Mouse (Mus musculus) limb, embryonic 11.5 days (tissue): ENCODE results near the gene Tns1. TPM values are rescaled to one million over a fixed set of nuclear protein-coding genes. Genes with fewer than 3 reads are reported as not detected.

Experiments
- ATAC-seq: fragments of 200-750 bp; cut with Nextera tagmentation; 2 replicates; pipeline ENCODE4 v1.8.0; 2017; ENCODE audit warnings: low read depth; ENCODE audit not compliant: insufficient number of reproducible peaks, low FRiP score, low TSS enrichment
- DNase-seq: peaks from one replicate; pipeline ENCODE4 v3.0.0-alpha.2; 2015; ENCODE audit warnings: low spot score
- H3K27ac ChIP-seq: fragments of 300-500 bp; sonication (generic); replicated peaks from 2 replicates; pipeline ENCODE4 v1.5.1; 2014; ENCODE audit warnings: low read depth, mild to moderate bottlenecking, low read length
- H3K27me3 ChIP-seq: fragments of 300-500 bp; sonication (generic); 2 replicates; pipeline ENCODE4 v1.6.1; 2014; ENCODE audit warnings: mild to moderate bottlenecking, low read length, mixed read lengths; ENCODE audit not compliant: control insufficient read depth, insufficient read depth
- H3K36me3 ChIP-seq: fragments of 300-500 bp; sonication (generic); 2 replicates; pipeline ENCODE4 v1.6.1; 2014; ENCODE audit warnings: mild to moderate bottlenecking, low read length, moderate library complexity, mixed read lengths; ENCODE audit not compliant: control insufficient read depth, insufficient read depth
- H3K4me1 ChIP-seq: fragments of 300-500 bp; sonication (generic); 2 replicates; pipeline ENCODE4 v1.6.1; 2014; ENCODE audit warnings: low read length, mixed read lengths; ENCODE audit not compliant: control insufficient read depth, insufficient read depth
- H3K4me2 ChIP-seq: fragments of 300-500 bp; sonication (generic); 2 replicates; pipeline ENCODE4 v1.6.1; 2014; ENCODE audit warnings: low read depth, mild to moderate bottlenecking, moderate library complexity; ENCODE audit not compliant: severe bottlenecking
- H3K4me3 ChIP-seq: fragments of 300-500 bp; sonication (generic); 2 replicates; pipeline ENCODE4 v1.5.1; 2014; ENCODE audit warnings: low read depth, low read length
- H3K9ac ChIP-seq: fragments of 300-500 bp; sonication (generic); 2 replicates; pipeline ENCODE4 v1.6.1; 2014; ENCODE audit warnings: mild to moderate bottlenecking, low read length
- H3K9me3 ChIP-seq: fragments of 300-500 bp; sonication (generic); 2 replicates; pipeline ENCODE4 v1.6.1; 2016; ENCODE audit warnings: low read length; ENCODE audit not compliant: control insufficient read depth
- WGBS: fragments of 180-500 bp; shearing (Covaris S2); extraction: QIAGEN DNeasy Blood & Tissue Kit; methylation state at CpG from one replicate; pipeline ENCODE4 v1.1.7; 2014; 5-methylcytosine and 5-hydroxymethylcytosine counted together
- polyA plus RNA-seq: library from polyadenylated mRNA; unstranded; fragments of >200 nt; fragmentation: Nextera tagmentation; extraction: Ambion mirVana; gene quantifications from 2 replicates; pipeline ENCODE4 v1.2.1, GENCODE M21; 2014

Tns1 gene
- polyA plus RNA-seq, 1 experiment from 2014 or later = 36.9 TPM

DNA sequence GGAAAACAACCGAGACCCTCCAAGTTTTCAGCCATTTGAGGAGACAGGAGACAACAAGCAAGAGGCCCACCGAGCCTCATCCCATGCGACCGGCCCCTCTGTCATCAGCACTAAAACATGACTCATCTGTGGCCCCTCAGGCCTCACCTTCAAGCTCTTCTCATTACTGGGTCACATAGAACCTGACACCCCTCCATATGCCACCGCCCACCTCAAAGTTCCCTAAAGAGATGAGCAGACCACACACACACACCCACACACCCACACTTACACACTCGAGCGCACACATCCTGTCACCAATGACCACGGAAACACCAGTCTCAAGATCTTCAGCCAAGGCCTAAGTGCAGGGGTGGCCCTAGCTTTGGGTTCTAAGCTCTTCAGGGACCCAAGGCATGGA is 213.5 kb downstream of the Tns1 start:
- no peak overlapping the region for H3K9ac ChIP-seq
- WGBS = 82% methylated on average over 8 of the region's 8 CpGs
- ATAC-seq (no peak), DNase-seq (no peak)
- no peaks in the 10 kb centered on the region for H3K27me3 ChIP-seq
- no peaks in the 10 kb centered on the region for H3K9me3 ChIP-seq
- no peaks in the 10 kb centered on the region for H3K36me3 ChIP-seq
- peaks cover 7% of the 10 kb centered on the region; the same call in 1 of the 2 replicates for H3K4me1 ChIP-seq
- no peak overlapping the region for H3K4me2 ChIP-seq
- no peak overlapping the region for H3K4me3 ChIP-seq
- no peak overlapping the region for H3K27ac ChIP-seq

DNA sequence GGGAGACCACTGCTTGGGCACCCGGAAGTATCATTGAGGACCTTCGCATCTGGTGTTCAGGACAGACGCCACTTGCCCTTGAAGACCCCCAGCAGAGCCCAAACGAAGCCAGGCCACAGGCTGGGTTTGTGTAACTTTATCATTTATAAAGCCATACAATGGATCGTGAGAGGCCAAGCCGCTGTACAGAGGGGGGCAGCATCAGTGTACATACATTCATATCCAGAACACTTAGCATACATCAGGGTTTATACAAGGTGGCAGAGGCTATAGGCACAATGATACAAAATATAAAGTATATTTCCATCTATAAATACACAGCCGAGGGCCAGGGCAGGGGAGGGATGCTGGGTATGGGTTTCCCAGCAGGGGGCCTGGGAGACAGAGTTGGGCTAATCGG is 214.1 kb downstream of the Tns1 start:
- H3K9ac ChIP-seq = no peak overlapping the region
- WGBS = 87% methylated on average over 8 of the region's 8 CpGs
- no peaks in the 10 kb centered on the region for H3K9me3 ChIP-seq
- H3K4me3 ChIP-seq = no peak overlapping the region
- no peak overlapping the region for H3K4me2 ChIP-seq
- ATAC-seq = no peak
- H3K27me3 ChIP-seq = no peaks in the 10 kb centered on the region
- DNase-seq = no peak
- H3K36me3 ChIP-seq = no peaks in the 10 kb centered on the region
- peaks cover 7% of the 10 kb centered on the region; the same call in 1 of the 2 replicates for H3K4me1 ChIP-seq
- H3K27ac ChIP-seq = no peak overlapping the region

DNA sequence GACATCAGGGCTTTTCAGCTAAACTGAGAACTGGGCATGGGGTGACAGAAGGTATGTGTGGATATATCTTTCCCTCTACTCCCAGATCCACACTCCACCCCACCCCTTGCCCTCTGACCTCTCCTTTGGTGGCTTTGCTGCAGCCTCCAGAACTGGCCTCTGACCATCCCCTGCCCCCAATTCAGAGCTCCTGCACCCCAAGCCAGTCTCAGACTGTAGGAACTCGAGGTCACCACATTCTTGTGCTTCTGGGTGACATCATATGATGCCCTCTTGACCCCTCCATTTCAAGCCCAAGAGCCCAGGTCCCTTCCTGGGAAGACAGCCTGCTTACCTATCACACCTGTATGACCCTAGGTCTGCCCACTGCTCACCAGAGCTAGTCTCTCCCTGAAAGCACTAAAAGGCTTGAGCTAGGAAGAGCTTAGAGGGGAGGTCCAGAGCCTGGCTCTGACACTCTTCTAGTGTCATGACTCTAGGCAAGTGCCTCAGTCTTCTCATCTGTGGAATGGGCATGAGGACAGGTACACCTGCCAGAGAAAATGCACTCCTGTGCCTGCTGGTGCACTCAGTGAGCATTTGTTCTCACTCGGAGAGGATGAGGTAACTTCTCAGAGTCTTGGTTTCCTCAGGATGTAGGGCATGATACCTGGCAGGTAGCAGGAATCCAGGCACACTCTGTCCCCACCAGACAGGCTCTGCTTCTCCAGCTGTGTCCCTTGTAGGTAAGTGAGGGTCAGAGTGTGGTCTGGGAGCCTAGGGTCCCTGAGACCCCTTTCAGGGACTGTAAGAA is 214.9 kb downstream of the Tns1 start:
- ATAC-seq (no peak), DNase-seq (no peak)
- no peaks in the 10 kb centered on the region for H3K9me3 ChIP-seq
- H3K4me2 ChIP-seq = no peak overlapping the region
- no peak overlapping the region for H3K9ac ChIP-seq
- H3K27ac ChIP-seq = no peak overlapping the region
- no peak overlapping the region for H3K4me3 ChIP-seq
- H3K4me1 ChIP-seq = peaks cover 6% of the 10 kb centered on the region; the same call in 1 of the 2 replicates
- 64% methylated on average over 2 of the region's 2 CpGs for WGBS
- H3K27me3 ChIP-seq = no peaks in the 10 kb centered on the region
- H3K36me3 ChIP-seq = no peaks in the 10 kb centered on the region

DNA sequence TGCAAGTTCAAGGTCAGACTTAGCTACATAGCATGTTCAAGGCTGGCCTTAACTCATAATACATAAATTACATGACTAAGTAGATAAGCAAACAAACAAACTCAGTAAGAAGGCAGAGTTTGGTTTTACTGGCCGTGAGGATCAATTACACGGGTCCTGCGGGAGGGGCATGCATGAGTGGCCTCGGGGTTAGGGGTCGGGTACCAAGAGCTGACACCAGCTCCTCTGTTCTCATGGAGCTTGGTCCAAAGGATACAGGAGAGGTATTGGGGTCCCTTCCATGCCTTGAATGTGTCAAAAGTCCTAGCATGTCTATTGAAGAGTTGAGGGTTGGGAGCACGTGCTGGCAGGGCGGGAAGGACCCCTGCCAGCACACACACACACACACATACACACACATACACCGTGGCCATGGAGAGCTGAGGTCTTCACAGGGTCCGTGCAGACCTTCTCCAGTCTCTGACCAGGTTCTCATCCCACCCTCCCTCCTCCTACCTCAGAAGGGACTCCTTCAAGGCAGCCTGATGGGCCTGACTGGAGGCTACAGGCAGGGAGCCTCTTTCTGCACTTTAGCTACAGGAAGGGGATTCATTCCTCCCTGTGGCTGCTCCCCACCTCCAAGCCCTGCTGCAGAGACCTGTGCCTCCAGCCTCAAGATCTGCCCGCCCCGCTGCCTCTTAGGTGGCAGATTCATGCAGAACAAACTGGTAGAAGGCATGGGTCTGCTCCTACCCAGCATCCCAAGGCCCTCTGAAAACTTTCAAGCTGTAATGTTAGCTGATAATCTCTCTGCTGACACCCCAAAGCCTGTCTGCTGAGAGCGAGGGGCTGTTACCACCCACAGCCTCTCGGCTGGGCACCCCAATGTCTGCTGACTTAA is 215.9 kb downstream of the Tns1 start:
- whole genome bisulfite sequencing = 77% methylated on average over 13 of the region's 13 CpGs
- H3K27ac ChIP-seq = no peak overlapping the region

DNA sequence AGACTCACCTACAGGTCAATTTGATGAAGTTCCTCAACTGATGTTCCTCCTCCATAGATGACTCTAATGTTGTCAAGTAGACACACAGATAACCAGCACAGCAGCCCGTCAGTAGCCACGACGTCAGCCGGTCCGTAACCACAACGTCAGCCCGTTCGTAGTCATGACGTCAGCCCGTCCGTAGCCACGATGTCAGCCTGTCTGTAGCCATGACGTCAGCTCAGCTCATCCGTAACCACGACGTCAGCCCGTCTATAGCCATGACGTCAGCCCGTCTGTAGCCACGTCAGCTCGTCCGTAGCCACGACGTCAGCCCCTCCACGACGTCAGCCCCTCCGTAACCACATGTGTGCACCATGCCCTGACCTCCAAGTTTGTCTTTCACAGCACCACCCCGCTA is 217.1 kb downstream of the Tns1 start:
- no peak overlapping the region for H3K9ac ChIP-seq
- DNase-seq = no peak
- peaks cover 5% of the 10 kb centered on the region; the same call in 1 of the 2 replicates for H3K4me1 ChIP-seq
- no peak overlapping the region for H3K4me3 ChIP-seq
- no peak overlapping the region for H3K27ac ChIP-seq
- no peaks in the 10 kb centered on the region for H3K36me3 ChIP-seq
- H3K27me3 ChIP-seq = no peaks in the 10 kb centered on the region
- no peaks in the 10 kb centered on the region for H3K9me3 ChIP-seq
- H3K4me2 ChIP-seq = no peak overlapping the region
- no peak for ATAC-seq
- WGBS = 93% methylated on average over 28 of the region's 28 CpGs

More for the DNA sequence above, 215.9 kb downstream of the Tns1 start:
- H3K36me3 ChIP-seq = no peaks in the 10 kb centered on the region
- H3K9me3 ChIP-seq = no peaks in the 10 kb centered on the region
- no peak overlapping the region for H3K9ac ChIP-seq
- no peaks in the 10 kb centered on the region for H3K27me3 ChIP-seq
- no peak for ATAC-seq
- DNase-seq = no peak
- H3K4me2 ChIP-seq = no peak overlapping the region
- no peak overlapping the region for H3K4me3 ChIP-seq
- peaks cover 5% of the 10 kb centered on the region; the same call in 1 of the 2 replicates for H3K4me1 ChIP-seq

DNA sequence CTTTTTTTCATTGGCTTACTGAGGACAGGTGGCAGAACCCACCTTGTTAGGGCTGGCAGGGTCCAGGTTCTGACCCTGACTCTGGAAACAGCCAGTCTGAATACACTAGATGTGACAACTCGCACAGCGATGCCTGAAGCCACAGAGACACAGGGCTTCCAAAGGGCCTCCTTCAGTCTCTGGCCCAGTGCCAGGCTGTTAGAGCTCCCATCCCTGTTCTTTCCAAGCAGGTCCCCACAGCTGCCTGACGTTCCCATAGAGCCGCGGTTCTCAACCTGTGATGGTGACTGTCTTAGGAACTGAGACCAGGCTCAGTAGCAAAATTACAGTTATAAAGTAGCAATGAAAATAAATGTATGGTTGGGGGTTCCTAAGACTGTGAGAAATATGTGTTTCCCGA is 217.9 kb downstream of the Tns1 start:
- H3K4me1 ChIP-seq = peaks cover 5% of the 10 kb centered on the region; the same call in 1 of the 2 replicates
- 85% methylated on average over 6 of the region's 6 CpGs for WGBS
- H3K27ac ChIP-seq = no peak overlapping the region

DNA sequence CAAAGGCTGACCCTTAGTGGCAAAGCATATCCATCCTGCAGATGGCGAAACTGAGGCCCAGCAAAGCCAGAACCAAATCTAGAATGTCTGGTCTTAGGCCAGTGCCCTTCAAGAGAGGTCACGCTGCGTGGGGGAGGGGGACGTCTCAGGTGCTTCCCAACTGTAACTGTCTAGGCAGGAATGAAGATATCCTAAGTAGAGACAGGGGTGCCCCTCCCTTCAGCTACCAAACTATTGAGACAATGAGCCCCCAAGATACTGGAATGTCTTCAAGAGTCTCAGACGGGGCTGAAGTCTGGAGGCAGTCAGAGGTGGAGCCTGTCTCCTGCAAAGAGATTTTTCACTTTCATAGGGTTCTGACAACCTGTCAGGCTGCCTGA is 218.4 kb downstream of the Tns1 start:
- Histone ChIP-seq H3K4me3 (no peak overlapping the region), H3K27ac (no peak overlapping the region), H3K36me3 (no peaks in the 10 kb centered on the region), H3K27me3 (no peaks in the 10 kb centered on the region), H3K4me2 (no peak overlapping the region), H3K4me1 (peaks cover 5% of the 10 kb centered on the region; the same call in 1 of the 2 replicates), H3K9me3 (no peaks in the 10 kb centered on the region), H3K9ac (no peak overlapping the region)
- ATAC-seq (no peak), DNase-seq (no peak)
- 72% methylated on average over 5 of the region's 5 CpGs for WGBS

More for the DNA sequence above, 217.9 kb downstream of the Tns1 start:
- ATAC-seq (no peak), DNase-seq (no peak)
- Histone ChIP-seq H3K27me3 (no peaks in the 10 kb centered on the region), H3K4me3 (no peak overlapping the region), H3K9me3 (no peaks in the 10 kb centered on the region), H3K9ac (no peak overlapping the region), H3K36me3 (no peaks in the 10 kb centered on the region), H3K4me2 (no peak overlapping the region)

DNA sequence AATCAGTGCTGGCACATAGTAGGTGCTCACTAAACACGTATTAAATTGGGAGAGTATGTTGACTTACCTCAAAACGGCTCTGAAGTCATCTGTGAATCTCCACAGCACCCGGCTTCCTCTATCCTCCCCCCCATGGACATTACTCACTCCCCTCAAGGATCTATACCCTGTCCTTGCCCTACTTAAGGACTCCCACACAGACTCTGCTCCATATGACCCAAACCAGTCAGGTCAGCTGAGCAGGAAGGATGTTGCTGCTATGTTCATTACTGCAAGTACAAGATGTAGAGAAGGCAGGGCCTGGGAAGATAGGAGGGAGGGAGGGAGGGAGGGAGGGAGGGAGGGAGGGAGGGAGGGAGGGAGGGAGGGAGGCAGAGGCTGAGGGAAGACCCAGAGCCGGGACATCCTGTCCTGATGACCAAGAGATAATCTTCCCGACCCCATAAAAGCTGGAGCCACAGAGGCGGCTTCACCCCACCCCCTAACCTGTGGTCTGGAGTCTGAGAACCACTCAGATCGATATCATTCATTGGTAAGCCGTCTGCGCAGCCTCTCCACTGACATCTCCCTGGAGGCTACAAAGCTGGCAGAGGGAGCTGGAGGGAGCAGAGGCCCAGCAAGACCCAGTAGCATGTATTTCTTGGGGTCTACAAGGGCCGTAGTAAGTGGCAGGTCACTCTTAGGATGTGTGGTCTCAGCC is 219.0 kb downstream of the Tns1 start:
- no peak for ATAC-seq
- no peaks in the 10 kb centered on the region for H3K27me3 ChIP-seq
- H3K27ac ChIP-seq = no peak overlapping the region
- no peaks in the 10 kb centered on the region for H3K36me3 ChIP-seq
- H3K4me2 ChIP-seq = no peak overlapping the region
- H3K9me3 ChIP-seq = no peaks in the 10 kb centered on the region
- peaks cover 5% of the 10 kb centered on the region; the same call in 1 of the 2 replicates for H3K4me1 ChIP-seq
- WGBS = 49% methylated on average over 10 of the region's 10 CpGs
- DNase-seq = no peak
- H3K4me3 ChIP-seq = no peak overlapping the region
- H3K9ac ChIP-seq = no peak overlapping the region
